Mouse (Mus musculus): Measurements from ENCODE around the gene Nudt1.

GRCm38 (mm10) chr5:140298291-140298690 is 23.2 kb upstream of the Nudt1 start:
- TF ChIP-seq CTCF (IDR thresholded peaks at IDR 0.05; ENCODE audit: control insufficient read depth, insufficient read depth, low read length), result no peak
- TF ChIP-seq POLR2A (IDR thresholded peaks at IDR 0.05; ENCODE audit: borderline replicate concordance, control insufficient read depth, low read depth, low read length), result no peak
